Mouse (Mus musculus) urinary bladder, postnatal 36 days (tissue): ENCODE measurements at regions not wholly inside any gene's neighbourhood (a gene's known extent, or its start where the extent isn't known, plus 50 kb on each side); places are given as distances from the start of the nearest gene placed in this dataset.
"Not testable (repeated sequence)": the region's sequence is repeated elsewhere in the genome, so short reads cannot be mapped to it uniquely, and the experiment has no call there.

Experiments
- DNase-seq, 2 experiments: peaks; one replicate each; pipeline ENCODE4 v3.0.0; 2022; ENCODE audit warnings: low spot score in 2 of 2, mixed read lengths in 1 of 2

GRCm38 (mm10) chr12:14250124-14250523 lies 98.3 kb upstream of the Fam84a start:
- no peak for DNase-seq

- DNase-seq = not testable (repeated sequence)
Measured at GRCm38 (mm10) chr12:14242720-14243119, 90.9 kb upstream of the Fam84a start.

GRCm38 (mm10) chr12:14237699-14238098 lies 85.8 kb upstream of the Fam84a start:
- no peak for DNase-seq

GRCm38 (mm10) chr12:14235351-14235750 lies 83.5 kb upstream of the Fam84a start:
- no peak for DNase-seq

GRCm38 (mm10) chr12:14212618-14213017 lies 60.8 kb upstream of the Fam84a start:
- no peak for DNase-seq

GRCm38 (mm10) chr12:14209881-14210280 lies 58.0 kb upstream of the Fam84a start:
- DNase-seq = no peak

GRCm38 (mm10) chr12:14207288-14207687 lies 55.4 kb upstream of the Fam84a start:
- DNase-seq = no peak

- no peak for DNase-seq
Measured at GRCm38 (mm10) chr12:14204491-14204890, 52.6 kb upstream of the Fam84a start.
